Mouse (Mus musculus) gastrocnemius, postnatal 10 days (tissue): ENCODE results near the gene Gnb1l. TPM values are rescaled to one million over a fixed set of nuclear protein-coding genes. Genes with fewer than 3 reads are reported as not detected.
A peak's percentile ranks its signal among the peaks of the same experiment; 100 is the strongest.

Experiments used
- DNase-seq: peaks from one replicate; pipeline ENCODE4 v3.0.0; 2021; ENCODE audit warnings: mixed read lengths
- total RNA-seq, 2 experiments: library from RNA; stranded (reverse); gene quantifications; 2 replicates each; pipeline ENCODE4 v1.2.3; 2021

Gnb1l gene
- total RNA-seq, 2 experiments from 2014 or later, result 4.3 to 4.6 TPM

- no peak for DNase-seq
These were observed 53.1 kb downstream of the Gnb1l start for GRCm38 (mm10) chr16:18551604-18552003.

GRCm38 (mm10) chr16:18552106-18552710 is 53.7 kb downstream of the Gnb1l start:
- DNase-seq, result no peak

GRCm38 (mm10) chr16:18554721-18555120 is 56.2 kb downstream of the Gnb1l start:
- DNase-seq, result no peak

DNA sequence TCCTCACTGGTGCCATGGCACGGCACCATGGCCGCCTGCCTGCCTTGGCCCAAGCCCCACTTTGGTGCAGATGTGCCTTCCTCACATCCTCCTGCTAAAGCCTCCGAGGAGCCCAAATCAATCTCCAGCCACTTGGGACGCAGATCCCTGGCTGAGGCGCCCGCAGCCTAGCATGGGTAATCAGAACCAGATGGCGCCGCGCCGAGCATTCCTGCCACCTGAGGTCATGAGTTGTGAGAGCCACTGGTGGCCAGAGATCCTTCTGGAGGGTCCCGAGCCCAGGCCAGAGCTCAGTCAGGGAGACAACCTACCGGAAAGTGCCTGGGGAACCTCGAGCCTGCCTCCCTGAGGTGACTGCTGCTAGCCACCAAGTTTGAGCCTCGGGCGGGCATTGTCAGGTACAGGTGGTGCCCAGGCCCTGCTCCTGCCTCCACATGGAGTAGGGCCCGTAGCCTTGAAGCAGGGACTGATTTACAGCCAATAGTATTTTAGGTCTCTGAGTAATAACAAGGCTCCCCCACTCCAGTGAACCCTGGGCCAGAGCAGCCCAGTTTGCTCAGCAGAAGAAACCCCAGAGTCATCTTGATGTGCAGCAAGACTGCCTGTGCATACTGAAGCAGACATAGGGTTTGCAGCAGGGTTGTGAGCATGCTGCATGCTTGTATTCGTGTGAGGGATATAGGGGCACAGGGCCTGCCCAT is 56.9 kb downstream of the Gnb1l start:
- peak; percentile 77 for DNase-seq

GRCm38 (mm10) chr16:18556461-18556860 is 57.9 kb downstream of the Gnb1l start:
- no peak for DNase-seq

DNA sequence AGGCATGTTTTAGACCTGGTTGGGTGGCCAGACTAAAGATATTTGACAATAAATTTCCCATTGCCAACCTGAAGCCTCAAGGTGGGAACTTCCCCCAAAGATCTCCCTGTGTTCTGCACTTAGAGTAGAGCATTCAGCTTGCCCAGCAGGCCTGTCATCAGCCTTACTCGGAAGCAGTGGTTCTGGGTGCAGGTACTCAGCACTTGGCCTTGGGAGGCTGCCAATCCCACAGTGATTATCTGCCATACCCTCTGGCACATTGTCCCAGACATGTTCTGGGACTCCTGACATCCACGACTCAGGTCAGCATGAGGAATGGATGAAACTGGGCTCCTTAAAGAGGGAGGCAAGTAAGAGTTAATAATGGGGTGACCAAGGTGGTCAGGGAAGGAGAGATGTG is 66.0 kb downstream of the Gnb1l start:
- DNase-seq, result no peak

DNA sequence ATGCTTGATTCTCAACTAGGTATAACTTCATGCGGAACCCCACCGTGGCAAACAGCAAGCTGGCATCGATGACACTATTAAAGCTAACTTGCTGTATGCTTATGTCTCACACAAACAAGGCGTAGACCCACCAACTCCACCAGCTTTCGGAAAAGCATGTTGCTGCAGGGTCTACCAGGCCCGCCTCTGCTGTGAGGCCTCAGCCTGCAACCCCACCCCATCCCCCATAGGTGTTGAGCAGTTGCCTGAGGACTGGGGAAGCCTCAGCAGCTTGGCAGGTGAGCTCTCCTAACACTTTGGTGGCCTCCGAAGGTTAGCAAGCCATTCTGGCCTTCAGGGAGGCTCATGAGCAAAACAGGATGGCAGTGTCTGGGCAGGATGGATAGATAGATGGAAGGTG is 70.1 kb downstream of the Gnb1l start:
- DNase-seq, result no peak

DNA sequence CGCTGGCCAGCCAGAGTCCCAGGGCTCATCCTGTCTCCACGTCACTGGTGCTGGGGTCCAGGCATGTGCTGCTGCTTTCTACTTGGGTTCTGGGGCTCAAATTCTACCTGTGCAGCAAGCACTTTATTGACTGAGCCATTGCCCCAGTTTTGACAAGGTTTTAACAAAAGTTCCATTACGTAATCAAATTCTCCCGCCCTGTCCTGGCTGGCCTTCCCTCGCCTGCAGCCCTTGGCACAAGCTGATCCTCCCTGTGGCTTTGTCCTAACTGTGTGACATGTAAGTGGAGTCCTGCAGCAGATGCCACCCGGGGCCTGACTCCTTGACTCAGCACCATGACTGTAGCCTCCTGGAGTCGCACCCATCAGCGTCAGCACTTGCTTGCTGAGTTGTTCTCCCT is 75.7 kb downstream of the Gnb1l start:
- DNase-seq, result no peak

DNA sequence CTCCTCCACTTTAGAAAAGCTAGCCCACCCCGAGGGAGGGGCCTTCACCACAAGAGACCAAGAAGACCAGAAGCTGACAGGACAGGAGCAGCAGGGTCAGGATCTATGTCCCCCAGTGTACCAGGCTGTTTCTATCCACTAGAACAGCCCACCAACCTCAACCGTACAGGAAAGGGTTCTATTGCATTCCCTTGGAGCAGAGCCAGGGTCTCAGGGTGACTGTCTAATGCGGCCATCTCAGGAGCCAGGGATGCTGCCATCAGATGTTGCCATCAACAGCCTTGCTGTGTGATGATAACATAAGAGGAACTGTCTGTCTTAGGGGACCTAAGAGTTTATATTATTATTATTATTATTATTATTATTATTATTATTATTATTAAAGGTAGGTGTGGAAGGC is 78.6 kb downstream of the Gnb1l start:
- DNase-seq, result no peak

GRCm38 (mm10) chr16:18577599-18578160 is 79.2 kb downstream of the Gnb1l start:
- DNase-seq, result no peak

DNA sequence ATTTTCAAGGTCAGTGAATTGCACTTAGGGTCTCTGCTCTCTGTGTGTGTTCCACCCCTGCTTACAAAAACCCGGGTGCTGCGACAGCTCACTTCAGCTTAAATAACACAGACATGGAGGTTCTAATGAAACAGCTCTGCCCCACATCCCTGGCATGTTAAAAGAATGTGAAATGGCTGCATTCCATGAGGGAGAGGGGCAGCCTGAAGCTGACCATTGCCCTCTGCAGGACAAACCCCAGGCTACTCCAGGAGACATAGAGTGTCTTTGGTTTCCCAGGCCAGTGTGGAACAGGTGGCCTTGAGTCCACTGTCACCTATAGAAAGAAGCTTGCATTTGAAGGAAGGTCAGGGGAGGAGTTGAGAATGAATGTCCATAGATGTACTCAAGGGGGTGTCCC is 81.9 kb downstream of the Gnb1l start:
- no peak for DNase-seq

GRCm38 (mm10) chr16:18581050-18581622 is 82.6 kb downstream of the Gnb1l start:
- DNase-seq, result no peak

- no peak for DNase-seq
These were observed 83.2 kb downstream of the Gnb1l start for GRCm38 (mm10) chr16:18581623-18582205.

DNA sequence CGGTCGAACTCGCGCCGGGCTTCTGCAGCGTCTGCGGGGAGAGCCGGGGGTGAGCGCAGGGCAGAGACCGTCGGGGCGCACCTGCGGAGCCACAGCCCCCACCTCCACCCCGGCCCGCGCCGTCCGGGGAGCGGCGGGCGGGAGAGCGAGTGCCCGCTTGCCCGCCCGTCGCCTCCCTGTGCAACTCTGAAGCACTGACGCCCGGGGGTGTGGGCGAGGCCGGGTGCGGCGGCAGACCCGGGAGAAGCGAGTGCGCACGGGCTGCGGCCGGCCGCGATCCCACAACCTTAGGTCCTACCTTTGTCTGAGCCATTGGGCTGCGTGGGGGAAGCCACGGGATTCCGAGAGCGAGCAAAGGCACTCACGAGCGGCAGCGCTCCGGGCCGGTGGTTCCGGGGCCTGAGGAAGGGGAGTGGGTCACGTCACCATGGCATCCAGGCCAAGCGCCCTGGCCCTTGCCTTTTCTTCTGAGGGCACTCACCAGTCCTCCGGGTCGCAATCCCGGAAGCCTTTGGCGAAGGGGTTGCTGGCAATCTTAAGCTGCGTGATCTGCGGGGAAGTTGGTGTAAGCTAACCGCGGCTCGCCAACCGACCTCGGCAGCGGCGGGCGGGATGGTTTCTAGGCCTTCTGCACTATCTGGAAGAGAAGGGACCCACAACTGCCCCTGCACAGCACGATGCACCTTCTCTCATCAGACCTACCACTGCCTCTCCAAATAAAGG is 84.1 kb downstream of the Gnb1l start:
- no peak for DNase-seq

GRCm38 (mm10) chr16:18583169-18583568 is 84.7 kb downstream of the Gnb1l start:
- DNase-seq, result no peak

- DNase-seq, result no peak
These were observed 85.3 kb downstream of the Gnb1l start for GRCm38 (mm10) chr16:18583673-18584357.

GRCm38 (mm10) chr16:18584901-18585510 is 86.5 kb downstream of the Gnb1l start:
- DNase-seq, result no peak

- no peak for DNase-seq
These were observed 87.2 kb downstream of the Gnb1l start for GRCm38 (mm10) chr16:18585676-18586075.

DNA sequence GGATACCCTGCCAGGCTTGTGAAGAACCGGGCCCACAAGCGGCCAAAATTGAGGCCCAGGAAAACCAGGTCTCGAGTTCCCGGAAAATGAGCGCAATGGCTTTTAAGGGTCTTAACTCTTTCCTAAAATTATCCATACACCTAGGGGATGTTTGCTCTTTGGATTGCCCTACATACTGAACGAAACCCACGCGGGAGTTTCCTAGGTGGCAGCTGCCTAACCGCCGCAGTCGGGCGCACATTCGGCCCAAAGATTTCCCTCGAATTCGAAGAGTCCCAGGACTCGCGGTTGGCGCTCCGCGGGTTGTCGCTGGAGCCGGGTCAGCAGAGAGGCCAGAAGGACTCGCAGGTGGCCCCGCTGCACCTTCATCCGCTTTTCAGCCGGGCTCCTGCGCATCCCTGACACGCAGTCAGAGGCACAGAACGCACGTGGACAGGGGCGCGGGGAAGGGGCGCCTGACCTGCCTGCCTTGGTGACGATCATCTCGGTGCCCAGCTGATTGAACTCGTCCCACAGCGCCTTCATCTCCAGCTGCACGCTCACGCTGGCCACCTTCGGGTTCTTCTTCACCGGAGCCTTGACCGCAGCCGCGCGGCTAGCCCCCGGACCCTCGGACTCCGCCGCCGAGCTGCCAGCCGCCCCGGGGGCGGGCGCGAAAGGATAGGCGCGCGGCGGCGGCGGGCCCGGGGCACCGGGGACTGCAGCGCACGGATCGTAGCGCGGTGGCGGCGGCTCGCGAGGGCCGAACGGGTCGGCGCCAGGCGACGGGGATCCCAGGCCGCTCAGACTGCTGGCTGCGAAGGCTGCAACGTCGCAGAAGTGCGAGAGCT is 87.8 kb downstream of the Gnb1l start:
- DNase-seq, result no peak

DNA sequence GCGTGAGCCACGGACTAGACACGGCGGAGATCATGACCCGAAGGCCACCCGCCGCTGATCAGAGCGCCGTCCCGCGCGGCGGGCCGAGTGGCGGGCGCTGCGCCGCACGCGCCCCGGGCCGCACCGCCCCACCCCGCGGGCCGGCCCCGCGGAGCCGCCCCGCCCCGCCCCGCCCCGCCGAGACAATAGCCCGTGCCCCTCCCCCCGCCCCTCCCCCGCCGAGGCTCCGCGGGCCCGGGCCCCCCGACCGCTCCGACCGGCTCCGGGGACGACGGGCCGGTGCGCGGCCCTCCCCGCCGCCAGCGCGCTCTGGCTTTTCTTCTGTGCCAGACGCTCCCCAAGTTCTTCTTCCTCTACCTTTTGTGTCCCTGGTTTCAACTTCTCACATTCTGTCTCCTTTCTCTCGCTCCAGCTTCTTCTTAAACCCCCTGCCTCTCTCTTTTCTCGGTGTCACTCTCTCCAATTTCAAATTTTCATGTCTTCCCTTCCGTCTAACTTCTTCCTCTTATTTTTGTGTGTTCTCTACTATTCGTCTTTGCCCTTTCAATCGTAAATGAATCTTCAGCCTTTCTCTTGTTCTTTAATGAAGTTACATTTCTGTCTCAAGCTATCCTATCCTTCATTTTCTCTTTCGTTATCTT is 88.5 kb downstream of the Gnb1l start:
- no peak for DNase-seq
